Mouse (Mus musculus) G1E (cell line): ENCODE data around the gene Svs1. TPM values are rescaled to one million over a fixed set of nuclear protein-coding genes. Genes with fewer than 3 reads are reported as not detected.

ENCODE experiments used
- ATAC-seq: 2 replicates; pipeline ENCODE4 v1.8.0; 2016; ENCODE audit warnings: mild to moderate bottlenecking; ENCODE audit not compliant: insufficient number of reproducible peaks, poor library complexity, low FRiP score, severe bottlenecking; ENCODE audit errors: extremely low read depth
- DNase-seq: peaks from one replicate; pipeline ENCODE4 v3.0.0; 2012; ENCODE audit warnings: low spot score
- H3K27me3 ChIP-seq: 2 replicates; pipeline ENCODE4 v1.6.1; 2012; ENCODE audit warnings: mild to moderate bottlenecking, low read length, inconsistent platforms; ENCODE audit not compliant: insufficient read depth
- H3K36me3 ChIP-seq: replicated peaks from 2 replicates; pipeline ENCODE3; 2012; ENCODE audit warnings: mild to moderate bottlenecking, inconsistent platforms
- H3K4me1 ChIP-seq: 2 replicates; pipeline ENCODE4 v1.6.1; 2012; ENCODE audit warnings: low read depth, low read length, inconsistent platforms, mixed read lengths; ENCODE audit not compliant: insufficient read depth
- H3K4me3 ChIP-seq: 2 replicates; pipeline ENCODE4 v1.5.1; 2012; ENCODE audit warnings: low read depth, mild to moderate bottlenecking, inconsistent platforms, low read length, moderate library complexity, mixed read lengths
- H3K9me3 ChIP-seq: replicated peaks from 2 replicates; pipeline ENCODE4 v1.6.1; 2012; ENCODE audit warnings: inconsistent platforms
- CTCF ChIP-seq: IDR thresholded peaks from 2 replicates; pipeline ENCODE4 v1.5.1; 2012; ENCODE audit warnings: low read depth, low read length, inconsistent platforms, mixed read lengths
- GATA1 ChIP-seq: IDR thresholded peaks from 2 replicates; pipeline ENCODE4 v1.6.1; 2012; ENCODE audit warnings: borderline replicate concordance, low read length, inconsistent platforms, mixed read lengths
- GATA2 ChIP-seq: IDR thresholded peaks from 2 replicates; pipeline ENCODE4 v1.6.1; 2012; ENCODE audit warnings: low read depth, low read length, inconsistent platforms, borderline replicate concordance
- POLR2AphosphoS5 ChIP-seq: IDR thresholded peaks from 2 replicates; pipeline ENCODE4 v1.6.1; 2012; ENCODE audit warnings: low read depth, low read length, inconsistent platforms; ENCODE audit not compliant: insufficient replicate concordance
- TAL1 ChIP-seq: conservative IDR thresholded peaks from 2 replicates; pipeline ENCODE4 v1.6.1; 2012; ENCODE audit warnings: low read depth, low read length, inconsistent platforms, mixed read lengths
- polyA plus RNA-seq: library from polyadenylated mRNA; stranded (reverse); fragments of >175 nt; gene quantifications from 2 replicates; pipeline ENCODE4 v1.2.3, GENCODE M21; 2012
- total RNA-seq, 2 experiments: library from RNA; stranded (forward) in 1 of 2; stranded (reverse) in 1 of 2; fragments of 200-1000 nt in 1 of 2; fragments of >200 nt in 1 of 2; fragmentation: Nextera tagmentation in 1 of 2; gene quantifications; 2 replicates each; pipeline ENCODE4 v1.2.3; 2014 to 2017

Gene Svs1
- total and polyA plus RNA-seq, 3 experiments: 0.05 TPM; not detected in 2

GRCm38 (mm10) chr6:49008420-49009160, 21.9 kb downstream of the Svs1 start:
- Histone ChIP-seq H3K4me3 (no peak overlapping the region), H3K4me1 (0 out of 2 replicates have a peak, but pooled peaks cover 3% of the 10 kb centered on the region), H3K36me3 (no peaks in the 10 kb centered on the region), H3K27me3 (peaks cover 10% of the 10 kb centered on the region), H3K9me3 (peaks cover 3% of the 10 kb centered on the region; the same call in 1 of the 2 replicates)
- TF ChIP-seq TAL1 (no peak), GATA2 (no peak), POLR2AphosphoS5 (no peak), CTCF (no peak), GATA1 (no peak)
- DNase-seq (no peak), ATAC-seq (no peak)

DNA sequence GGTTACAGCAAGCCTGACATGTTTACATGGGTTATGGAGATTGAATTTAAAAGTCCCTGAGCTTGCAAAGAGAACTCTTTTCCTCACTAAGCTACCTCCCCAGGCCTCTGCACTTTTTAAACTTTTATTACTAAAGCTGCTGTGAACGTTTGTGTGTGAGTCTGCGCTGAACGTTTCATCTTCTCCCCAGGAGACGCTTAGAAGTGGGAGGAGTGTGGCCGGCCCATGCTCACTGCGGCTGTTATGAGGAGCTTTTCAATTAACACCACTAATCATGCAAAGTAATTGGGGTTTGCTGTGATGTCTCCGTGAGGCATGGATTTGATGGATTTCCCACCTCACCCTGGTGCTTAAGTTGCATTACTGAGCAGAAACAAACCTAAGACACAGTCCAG, 22.5 kb downstream of the Svs1 start:
- peaks cover 3% of the 10 kb centered on the region; the same call in 1 of the 2 replicates for H3K9me3 ChIP-seq
- peaks cover 10% of the 10 kb centered on the region for H3K27me3 ChIP-seq
- H3K36me3 ChIP-seq: no peaks in the 10 kb centered on the region
- H3K4me3 ChIP-seq: no peak overlapping the region
- H3K4me1 ChIP-seq: 0 out of 2 replicates have a peak, but pooled peaks cover 3% of the 10 kb centered on the region
- no peak for TF ChIP-seq TAL1
- TF ChIP-seq GATA1: no peak
- no peak for TF ChIP-seq CTCF
- no peak for TF ChIP-seq POLR2AphosphoS5
- no peak for TF ChIP-seq GATA2
- ATAC-seq: no peak
- no peak for DNase-seq

GRCm38 (mm10) chr6:49009665-49010064, 23.0 kb downstream of the Svs1 start:
- no peak for TF ChIP-seq GATA1
- Histone ChIP-seq H3K4me1 (0 out of 2 replicates have a peak, but pooled peaks cover 3% of the 10 kb centered on the region), H3K27me3 (peaks cover 10% of the 10 kb centered on the region), H3K4me3 (no peak overlapping the region), H3K9me3 (peaks cover 3% of the 10 kb centered on the region; the same call in 1 of the 2 replicates), H3K36me3 (no peaks in the 10 kb centered on the region)
- DNase-seq (no peak), ATAC-seq (no peak)

- peaks cover 3% of the 10 kb centered on the region; the same call in 1 of the 2 replicates for H3K9me3 ChIP-seq
- no peak for DNase-seq
- H3K4me1 ChIP-seq: 0 out of 2 replicates have a peak, but pooled peaks cover 3% of the 10 kb centered on the region
- peaks cover 10% of the 10 kb centered on the region for H3K27me3 ChIP-seq
- no peaks in the 10 kb centered on the region for H3K36me3 ChIP-seq
- ATAC-seq: no peak
- no peak overlapping the region for H3K4me3 ChIP-seq
- no peak for TF ChIP-seq POLR2AphosphoS5
- no peak for TF ChIP-seq TAL1
- TF ChIP-seq GATA1: no peak
- TF ChIP-seq CTCF: no peak
- no peak for TF ChIP-seq GATA2
Observed at GRCm38 (mm10) chr6:49011191-49011590, 24.5 kb downstream of the Svs1 start.

GRCm38 (mm10) chr6:49013023-49013422, 26.4 kb downstream of the Svs1 start:
- ATAC-seq: no peak

GRCm38 (mm10) chr6:49013458-49013857, 26.8 kb downstream of the Svs1 start:
- peaks cover 14% of the 10 kb centered on the region for H3K27me3 ChIP-seq
- TF ChIP-seq GATA2 (no peak), CTCF (no peak), POLR2AphosphoS5 (no peak), TAL1 (no peak), GATA1 (no peak)
- H3K9me3 ChIP-seq: peaks cover 3% of the 10 kb centered on the region; the same call in 1 of the 2 replicates
- H3K4me1 ChIP-seq: no peaks in the 10 kb centered on the region
- no peak for ATAC-seq
- no peak overlapping the region for H3K4me3 ChIP-seq
- DNase-seq: no peak
- no peaks in the 10 kb centered on the region for H3K36me3 ChIP-seq

More at GRCm38 (mm10) chr6:49013023-49013422, 26.4 kb downstream of the Svs1 start:
- H3K4me1 ChIP-seq: 0 out of 2 replicates have a peak, but pooled peaks cover 3% of the 10 kb centered on the region
- H3K36me3 ChIP-seq: no peaks in the 10 kb centered on the region
- H3K9me3 ChIP-seq: peaks cover 3% of the 10 kb centered on the region; the same call in 1 of the 2 replicates
- peaks cover 14% of the 10 kb centered on the region for H3K27me3 ChIP-seq
- TF ChIP-seq GATA1 (no peak), TAL1 (no peak), CTCF (no peak), POLR2AphosphoS5 (no peak), GATA2 (no peak)
- no peak for DNase-seq
- no peak overlapping the region for H3K4me3 ChIP-seq
